Mouse (Mus musculus): Measurements from ENCODE around the gene Gys1. TPM values are rescaled to one million over a fixed set of nuclear protein-coding genes. Genes with fewer than 3 reads are reported as not detected.
A peak's percentile ranks its signal among the peaks of the same experiment; 100 is the strongest.
"Not testable (repeated sequence)": the region's sequence is repeated elsewhere in the genome, so short reads cannot be mapped to it uniquely, and the experiment has no call there.

Gys1 gene
- polyA plus RNA-seq, 1 experiment: 0.09 TPM

DNA sequence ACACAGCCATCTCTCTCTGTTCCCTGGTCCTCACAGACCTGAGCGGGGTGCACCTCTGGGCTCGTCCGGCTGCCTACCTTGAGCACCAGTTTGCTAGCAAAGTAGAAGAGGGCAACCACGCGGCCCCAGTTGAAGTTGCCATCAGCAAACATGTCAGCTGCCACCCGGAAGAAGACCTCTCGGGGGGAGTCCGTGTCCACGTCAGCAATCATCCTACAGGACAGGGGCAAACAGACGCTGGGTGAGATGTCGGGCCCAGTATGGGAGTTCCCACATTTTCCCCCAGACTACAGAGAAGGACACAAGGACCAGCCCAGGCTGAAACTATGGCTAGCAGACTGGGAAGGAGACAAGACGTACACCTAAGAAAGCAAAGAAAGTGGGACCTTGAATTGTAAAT, 30.5 kb downstream of the Gys1 start:
- TF ChIP-seq GATA1 (IDR thresholded peaks at IDR 0.05; ENCODE audit: low read length) (no peak), TAL1 (IDR thresholded peaks at IDR 0.05; ENCODE audit: low read length) (no peak)
- no peaks in the 10 kb centered on the region for H3K27me3 ChIP-seq (ENCODE audit: control insufficient read depth)
- H3K9me3 ChIP-seq (ENCODE audit: control insufficient read depth, low read length): no peaks in the 10 kb centered on the region
- H3K4me3 ChIP-seq (replicated peaks): peak overlapping the region; percentile 74
- peaks cover 62% of the 10 kb centered on the region for H3K4me1 ChIP-seq (ENCODE audit: control insufficient read depth)
- peaks cover 54% of the 10 kb centered on the region for H3K36me3 ChIP-seq (ENCODE audit: control insufficient read depth)

DNA sequence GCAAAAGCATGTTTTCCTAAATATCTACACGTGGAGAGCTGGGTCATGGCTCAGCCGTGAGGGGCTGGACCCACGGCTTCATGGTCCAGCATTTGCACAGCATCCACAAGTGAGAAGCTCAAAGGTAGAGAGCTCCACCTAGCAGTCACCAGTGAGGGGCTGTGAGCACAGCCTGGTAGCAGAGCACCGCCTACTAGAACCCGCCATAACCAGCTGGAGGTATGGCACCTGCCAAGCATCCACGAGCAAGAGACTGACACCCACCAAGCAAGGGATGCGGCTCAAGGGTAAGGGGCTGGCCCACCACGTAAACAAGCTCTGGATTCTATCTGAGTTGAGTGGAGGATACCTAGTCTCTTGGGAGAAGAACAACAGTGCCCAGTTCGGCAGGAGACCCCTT, 30.9 kb downstream of the Gys1 start:
- TF ChIP-seq GATA1 (IDR thresholded peaks at IDR 0.05; ENCODE audit: low read length) (no peak), TAL1 (IDR thresholded peaks at IDR 0.05; ENCODE audit: low read length) (no peak)
- H3K36me3 ChIP-seq (ENCODE audit: control insufficient read depth): peaks cover 50% of the 10 kb centered on the region
- H3K4me1 ChIP-seq (ENCODE audit: control insufficient read depth): peaks cover 58% of the 10 kb centered on the region
- H3K9me3 ChIP-seq (ENCODE audit: control insufficient read depth, low read length): no peaks in the 10 kb centered on the region
- H3K27me3 ChIP-seq (ENCODE audit: control insufficient read depth): no peaks in the 10 kb centered on the region
- H3K4me3 ChIP-seq (replicated peaks): peak overlapping the region; percentile 74

- Histone ChIP-seq H3K4me1 (ENCODE audit: control insufficient read depth) (peaks cover 57% of the 10 kb centered on the region), H3K9me3 (ENCODE audit: control insufficient read depth, low read length) (no peaks in the 10 kb centered on the region)
Observed at GRCm38 (mm10) chr7:45466283-45467089, 31.8 kb downstream of the Gys1 start, which contains the start of gene Bax. TSS of gene Bax (minus strand) at chr7:45466898.

DNA sequence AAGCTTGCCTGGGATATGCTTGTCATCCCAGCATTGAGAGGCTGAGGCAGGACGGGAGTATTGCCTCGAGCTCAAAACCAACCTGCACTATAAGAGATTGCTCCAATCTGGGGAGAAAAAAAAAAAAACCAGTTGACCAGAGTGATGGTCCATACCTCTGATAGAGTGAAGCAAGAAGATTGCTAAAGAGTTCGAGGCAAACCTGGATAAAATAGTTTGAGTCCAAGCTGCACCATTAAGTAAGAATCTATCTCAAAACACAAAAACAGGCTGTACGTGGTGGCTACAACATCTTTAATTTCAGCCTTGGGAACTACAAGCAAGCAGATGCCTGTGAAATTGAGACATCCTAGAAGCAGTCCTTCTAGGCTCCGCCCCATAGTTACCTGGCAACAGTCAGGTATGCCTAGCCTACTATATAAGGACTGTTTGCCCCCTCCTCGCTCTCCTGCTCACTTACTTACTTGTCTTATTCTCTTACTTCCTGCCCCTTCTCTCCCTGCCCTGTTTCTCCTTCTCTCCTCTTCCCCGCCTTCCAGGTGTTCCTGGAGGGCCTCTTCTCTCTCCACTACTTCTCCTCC, 32.5 kb downstream of the Gys1 start:
- TF ChIP-seq GATA1 (IDR thresholded peaks at IDR 0.05; ENCODE audit: low read length): no peak
- no peak for TF ChIP-seq TAL1 (IDR thresholded peaks at IDR 0.05; ENCODE audit: low read length)
- no peaks in the 10 kb centered on the region for H3K9me3 ChIP-seq (ENCODE audit: control insufficient read depth, low read length)
- H3K4me1 ChIP-seq (ENCODE audit: control insufficient read depth): peaks cover 56% of the 10 kb centered on the region
- H3K36me3 ChIP-seq (ENCODE audit: control insufficient read depth): peaks cover 37% of the 10 kb centered on the region
- H3K4me3 ChIP-seq (replicated peaks): peak overlapping the region; percentile 74
- H3K27me3 ChIP-seq (ENCODE audit: control insufficient read depth): no peaks in the 10 kb centered on the region

More at GRCm38 (mm10) chr7:45466283-45467089, 31.8 kb downstream of the Gys1 start, which contains the start of gene Bax:
- TF ChIP-seq TAL1 (IDR thresholded peaks at IDR 0.05; ENCODE audit: low read length): no peak
- no peak for TF ChIP-seq GATA1 (IDR thresholded peaks at IDR 0.05; ENCODE audit: low read length)
- peaks cover 44% of the 10 kb centered on the region for H3K36me3 ChIP-seq (ENCODE audit: control insufficient read depth)
- H3K27me3 ChIP-seq (ENCODE audit: control insufficient read depth): no peaks in the 10 kb centered on the region
- H3K4me3 ChIP-seq (replicated peaks): peak within 1 kb of the TSS; percentile 74

GRCm38 (mm10) chr7:45470869-45471268, 36.2 kb downstream of the Gys1 start:
- Histone ChIP-seq H3K4me1 (ENCODE audit: control insufficient read depth) (peaks cover 49% of the 10 kb centered on the region), H3K36me3 (ENCODE audit: control insufficient read depth) (peaks cover 3% of the 10 kb centered on the region), H3K4me3 (replicated peaks) (no peak overlapping the region), H3K9me3 (ENCODE audit: control insufficient read depth, low read length) (no peaks in the 10 kb centered on the region), H3K27me3 (ENCODE audit: control insufficient read depth) (no peaks in the 10 kb centered on the region)
- TF ChIP-seq GATA1 (IDR thresholded peaks at IDR 0.05; ENCODE audit: low read length) (no peak), TAL1 (IDR thresholded peaks at IDR 0.05; ENCODE audit: low read length) (no peak)

GRCm38 (mm10) chr7:45475291-45475969, 40.8 kb downstream of the Gys1 start:
- H3K27me3 ChIP-seq (ENCODE audit: control insufficient read depth): no peaks in the 10 kb centered on the region
- H3K36me3 ChIP-seq (ENCODE audit: control insufficient read depth): peaks cover 8% of the 10 kb centered on the region; the same call in 1 of the 2 replicates
- TF ChIP-seq TAL1 (IDR thresholded peaks at IDR 0.05; ENCODE audit: low read length): no peak
- no peak; the same call in 1 of the 2 replicates for TF ChIP-seq GATA1 (IDR thresholded peaks at IDR 0.05; ENCODE audit: low read length)
- H3K9me3 ChIP-seq (ENCODE audit: control insufficient read depth, low read length): no peaks in the 10 kb centered on the region
- peak overlapping the region; percentile 58 for H3K4me3 ChIP-seq (replicated peaks)
- peaks cover 50% of the 10 kb centered on the region for H3K4me1 ChIP-seq (ENCODE audit: control insufficient read depth)

DNA sequence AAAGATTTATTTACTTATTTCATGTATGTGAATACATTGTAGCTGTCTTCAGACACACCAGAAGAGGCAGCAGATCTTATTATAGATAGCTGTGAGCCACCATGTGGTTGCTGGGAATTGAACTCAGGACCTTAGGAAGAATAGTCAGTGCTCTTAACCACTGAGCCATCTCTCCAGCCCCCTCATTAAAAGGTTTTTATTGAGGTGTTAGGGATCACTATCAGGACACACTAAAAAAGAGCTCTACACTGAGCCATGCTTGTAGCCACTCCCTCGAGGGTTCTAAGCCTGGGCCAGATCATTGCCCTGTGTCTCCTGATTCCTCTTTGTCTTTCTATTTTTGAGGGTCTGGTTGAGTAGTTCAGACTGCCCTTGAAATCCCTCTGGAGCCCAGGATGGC, 41.8 kb downstream of the Gys1 start:
- peaks cover 8% of the 10 kb centered on the region; the same call in 1 of the 2 replicates for H3K36me3 ChIP-seq (ENCODE audit: control insufficient read depth)
- peaks cover 48% of the 10 kb centered on the region for H3K4me1 ChIP-seq (ENCODE audit: control insufficient read depth)
- H3K27me3 ChIP-seq (ENCODE audit: control insufficient read depth): no peaks in the 10 kb centered on the region
- H3K4me3 ChIP-seq (replicated peaks): no peak overlapping the region
- no peaks in the 10 kb centered on the region for H3K9me3 ChIP-seq (ENCODE audit: control insufficient read depth, low read length)
- no peak for TF ChIP-seq TAL1 (IDR thresholded peaks at IDR 0.05; ENCODE audit: low read length)

DNA sequence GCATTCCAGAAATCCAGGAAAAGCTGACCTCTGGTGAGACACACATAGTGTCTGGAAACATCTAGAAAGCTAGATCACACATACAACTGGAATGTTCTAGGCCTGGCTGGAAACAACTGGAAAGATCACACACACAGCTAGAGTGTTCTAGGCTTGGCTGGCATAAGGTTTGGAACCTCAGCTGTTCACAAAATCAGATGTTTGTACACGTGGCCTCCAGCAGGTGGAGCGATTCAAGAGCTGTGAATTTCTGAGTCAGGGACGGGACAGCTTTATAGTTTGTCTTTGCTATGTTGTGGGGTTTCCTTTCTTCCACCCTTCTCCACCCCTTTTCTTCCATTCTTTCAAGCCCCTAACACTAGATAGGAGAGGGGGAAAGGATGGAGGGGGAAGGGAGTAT, 42.4 kb downstream of the Gys1 start:
- Histone ChIP-seq H3K36me3 (ENCODE audit: control insufficient read depth) (peaks cover 8% of the 10 kb centered on the region; the same call in 1 of the 2 replicates), H3K27me3 (ENCODE audit: control insufficient read depth) (no peaks in the 10 kb centered on the region), H3K9me3 (ENCODE audit: control insufficient read depth, low read length) (no peaks in the 10 kb centered on the region), H3K4me1 (ENCODE audit: control insufficient read depth) (peaks cover 47% of the 10 kb centered on the region), H3K4me3 (replicated peaks) (no peak overlapping the region)
- no peak for TF ChIP-seq GATA1 (IDR thresholded peaks at IDR 0.05; ENCODE audit: low read length)
- no peak for TF ChIP-seq TAL1 (IDR thresholded peaks at IDR 0.05; ENCODE audit: low read length)

- H3K27me3 ChIP-seq (ENCODE audit: control insufficient read depth): no peaks in the 10 kb centered on the region
- H3K4me3 ChIP-seq (replicated peaks): no peak overlapping the region
- peaks cover 8% of the 10 kb centered on the region; the same call in 1 of the 2 replicates for H3K36me3 ChIP-seq (ENCODE audit: control insufficient read depth)
- peaks cover 49% of the 10 kb centered on the region for H3K4me1 ChIP-seq (ENCODE audit: control insufficient read depth)
- no peaks in the 10 kb centered on the region for H3K9me3 ChIP-seq (ENCODE audit: control insufficient read depth, low read length)
- TF ChIP-seq TAL1 (IDR thresholded peaks at IDR 0.05; ENCODE audit: low read length) (no peak), GATA1 (IDR thresholded peaks at IDR 0.05; ENCODE audit: low read length) (no peak)
Observed at GRCm38 (mm10) chr7:45478774-45479173, 44.1 kb downstream of the Gys1 start.

- H3K4me3 ChIP-seq (replicated peaks); H3K9me3 ChIP-seq (ENCODE audit: control insufficient read depth, low read length); H3K36me3 ChIP-seq (ENCODE audit: control insufficient read depth); H3K27me3 ChIP-seq (ENCODE audit: control insufficient read depth): not testable (repeated sequence)
- H3K4me1 ChIP-seq (ENCODE audit: control insufficient read depth): peaks cover 40% of the 10 kb centered on the region
Observed at GRCm38 (mm10) chr7:45480310-45480709, 45.7 kb downstream of the Gys1 start.

All from erythroblast, embryonic 14.5 days (primary cell).